Mouse (Mus musculus): ENCODE data around the gene Cutc. TPM values are rescaled to one million over a fixed set of nuclear protein-coding genes. Genes with fewer than 3 reads are reported as not detected.

The Cutc gene
- polyA plus RNA-seq, 1 experiment from 2014 or later: 11.4 TPM

Other genes with a start within 250 kb of the Cutc start
- 19.8 and 22.3 TPM in 2 replicates for gene Got1, start 228.4 kb upstream of the Cutc start, polyA plus RNA-seq (2015; fragmentation: Nextera tagmentation; extraction: Ambion mirVana)
- 0.14 and 0.28 TPM in 2 replicates for gene Nkx2-3, start 140.7 kb upstream of the Cutc start, polyA plus RNA-seq (2015; fragmentation: Nextera tagmentation; extraction: Ambion mirVana)
- gene Slc25a28, start 78.1 kb upstream of the Cutc start, polyA plus RNA-seq (2015; fragmentation: Nextera tagmentation; extraction: Ambion mirVana): 5.1 and 5.7 TPM in 2 replicates
- 2.4 and 2.5 TPM in 2 replicates for gene Entpd7, start 63.3 kb upstream of the Cutc start, polyA plus RNA-seq (2015; fragmentation: Nextera tagmentation; extraction: Ambion mirVana)
- 4.4 and 4.5 TPM in 2 replicates for gene Cox15, start within 50 bp of the Cutc start, polyA plus RNA-seq (2015; fragmentation: Nextera tagmentation; extraction: Ambion mirVana)
- 10.6 and 11.7 TPM in 2 replicates for gene Abcc2, start 29.2 kb downstream of the Cutc start, polyA plus RNA-seq (2015; fragmentation: Nextera tagmentation; extraction: Ambion mirVana)
- 2.5 and 2.7 TPM in 2 replicates for gene Dnmbp, start 187.2 kb downstream of the Cutc start, polyA plus RNA-seq (2015; fragmentation: Nextera tagmentation; extraction: Ambion mirVana)
- gene Cpn1, start 233.6 kb downstream of the Cutc start, polyA plus RNA-seq (2015; fragmentation: Nextera tagmentation; extraction: Ambion mirVana): 81.5 and 93.1 TPM in 2 replicates

All from liver, embryonic 15.5 days (tissue).